Comparison of ENCODE assay signal across 11 mouse cellular contexts in genomic region chr8:72349838-72350237, GRCm38 (mm10). TPM values are rescaled to one million over a fixed set of nuclear protein-coding genes. Genes with fewer than 3 reads are reported as not detected.
A peak's percentile ranks its signal among the peaks of the same experiment; 100 is the strongest.
DNase-seq lines count a peak whose midpoint lies in the region; ATAC-seq and TF ChIP-seq lines count a peak whose summit lies in the region.
"Had no signal": no experiment of that assay in that cellular context is flagged by ENCODE, and none has a peak within 500 bp of the region (broad histone marks: within the 10 kb centered on the region; RNA-seq: fewer than 3 reads in every experiment).

No protein-coding gene starts in this region.

- no peak overlapping the region for H3K9ac ChIP-seq in heart, embryonic 13.5 days
- H3K9ac ChIP-seq in ES-E14 (ENCODE audit: insufficient read depth, low read depth, low read length, poor library complexity, severe bottlenecking): no peak overlapping the region
- H3K9ac ChIP-seq in kidney, embryonic 15.5 days: no peak overlapping the region
- no peak overlapping the region for H3K9ac ChIP-seq in neural tube, embryonic 15.5 days (replicated peaks)
- H3K9ac ChIP-seq: limb, embryonic 12.5 days had no signal

- intact Hi-C loops in heart, postnatal 36 days (cut with DNase I): no loop called here

- in situ Hi-C loops in ES-E14 (cut with MboI; ENCODE audit: low sequenced_read_pairs in 2 of 2, unreplicated experiment in 2 of 2): no loop called here

- ATAC-seq in heart, embryonic 13.5 days (ENCODE audit: extremely low read depth, insufficient number of reproducible peaks, low FRiP score, low TSS enrichment): no peak
- ATAC-seq in megakaryocyte, adult 5-6 weeks (ENCODE audit: poor library complexity, severe bottlenecking): peak; percentile 38
- ATAC-seq in kidney, embryonic 15.5 days (replicated peaks; ENCODE audit: low FRiP score): no peak
- ATAC-seq in neural tube, embryonic 15.5 days (ENCODE audit: low FRiP score): no peak

- WGBS in heart, embryonic 13.5 days: 88% methylated on average over 9 of the region's 9 CpGs
- WGBS in kidney, embryonic 15.5 days: 88% methylated on average over 9 of the region's 9 CpGs
- WGBS in neural tube, embryonic 15.5 days: 93% methylated on average over 9 of the region's 9 CpGs

- H3K36me3 ChIP-seq in heart, embryonic 13.5 days: peaks cover 64% of the 10 kb centered on the region
- peaks cover 8% of the 10 kb centered on the region; the same call in 1 of the 2 replicates for H3K36me3 ChIP-seq in ES-E14 (ENCODE audit: control insufficient read depth, insufficient read depth, low read length, poor library complexity, severe bottlenecking)
- H3K36me3 ChIP-seq in kidney, embryonic 15.5 days: peaks cover 48% of the 10 kb centered on the region
- peaks cover 55% of the 10 kb centered on the region for H3K36me3 ChIP-seq in neural tube, embryonic 15.5 days

- peak overlapping the region; percentile 41 for H3K27ac ChIP-seq in heart, embryonic 13.5 days (replicated peaks)
- H3K27ac ChIP-seq in ES-E14 (ENCODE audit: insufficient read depth, low read depth, low read length, poor library complexity, severe bottlenecking): no peak overlapping the region
- no peak overlapping the region for H3K27ac ChIP-seq in kidney, embryonic 15.5 days
- no peak overlapping the region for H3K27ac ChIP-seq in neural tube, embryonic 15.5 days (replicated peaks)
- H3K27ac ChIP-seq: limb, embryonic 12.5 days had no signal

- peaks cover 42% of the 10 kb centered on the region for H3K4me1 ChIP-seq in heart, embryonic 13.5 days
- peaks cover 13 to 18% of the 10 kb centered on the region in 2 experiments for H3K4me1 ChIP-seq in ES-E14 (ENCODE audit: control insufficient read depth in 2 of 2, insufficient read depth in 2 of 2, low read length in 2 of 2, poor library complexity in 1 of 2)
- H3K4me1 ChIP-seq in kidney, embryonic 15.5 days: peaks cover 18% of the 10 kb centered on the region
- H3K4me1 ChIP-seq in neural tube, embryonic 15.5 days: no peaks in the 10 kb centered on the region
- H3K4me1 ChIP-seq: limb, embryonic 12.5 days had no signal

- H3K27me3 ChIP-seq in heart, embryonic 13.5 days (replicated peaks): no peaks in the 10 kb centered on the region
- no peaks in the 10 kb centered on the region for H3K27me3 ChIP-seq in kidney, embryonic 15.5 days
- no peaks in the 10 kb centered on the region for H3K27me3 ChIP-seq in neural tube, embryonic 15.5 days (replicated peaks)
- H3K27me3 ChIP-seq: limb, embryonic 12.5 days had no signal

- DNase-seq in heart, postnatal 36 days: no peak
- DNase-seq in 416B (ENCODE audit: low read depth): peak; percentile 23
- DNase-seq in ES-E14 (ENCODE audit: low read depth, low spot score): no peak
- no peak for DNase-seq in adipocyte (ENCODE audit: low spot score)
- DNase-seq: kidney, adult 8-10 months; lung, postnatal 14 days had no signal

- no peak overlapping the region for H3K4me2 ChIP-seq in heart, embryonic 13.5 days
- H3K4me2 ChIP-seq in kidney, embryonic 15.5 days: no peak overlapping the region
- H3K4me2 ChIP-seq in neural tube, embryonic 15.5 days: no peak overlapping the region
- H3K4me2 ChIP-seq: limb, embryonic 12.5 days had no signal

- H3K9me3 ChIP-seq in heart, embryonic 13.5 days: no peaks in the 10 kb centered on the region
- H3K9me3 ChIP-seq in ES-E14 (ENCODE audit: control insufficient read depth, insufficient read depth, low read depth, low read length): no peaks in the 10 kb centered on the region
- no peaks in the 10 kb centered on the region for H3K9me3 ChIP-seq in kidney, embryonic 15.5 days (replicated peaks)
- no peaks in the 10 kb centered on the region for H3K9me3 ChIP-seq in neural tube, embryonic 15.5 days (replicated peaks)
- H3K9me3 ChIP-seq: limb, embryonic 12.5 days had no signal

- H3K4me3 ChIP-seq in heart, embryonic 13.5 days: no peak overlapping the region
- H3K4me3 ChIP-seq in ES-E14 (ENCODE audit: insufficient read depth in 1 of 2, low read depth in 1 of 2, low read length in 2 of 2, poor library complexity in 1 of 2, severe bottlenecking in 1 of 2): no peak overlapping the region
- no peak overlapping the region for H3K4me3 ChIP-seq in kidney, embryonic 15.5 days (replicated peaks)
- no peak overlapping the region for H3K4me3 ChIP-seq in neural tube, embryonic 15.5 days (replicated peaks)
- H3K4me3 ChIP-seq: limb, embryonic 12.5 days had no signal

TF ChIP-seq in ES-E14, 5 proteins besides CTCF, POLR2A, EP300 and RAD21:
- TF ChIP-seq HCFC1 (IDR thresholded peaks at IDR 0.05; ENCODE audit: borderline replicate concordance, insufficient read depth, low read length) (no peak), ZC3H11A (IDR thresholded peaks at IDR 0.05; ENCODE audit: borderline replicate concordance, low read depth, low read length) (no peak), ZNF384 (IDR thresholded peaks at IDR 0.05; ENCODE audit: low read depth, low read length) (peak; percentile 50; the same call in 1 of the 2 replicates)
TF ChIP-seq in ES-E14: peak in this region for 1.

RNA-seq across cellular contexts. Expression of gene Klf2, which starts 31.0 kb away (rescaled TPM):
- polyA plus RNA-seq in heart, embryonic 13.5 days (2015; fragmentation: Nextera tagmentation; extraction: Ambion mirVana): 14.2 and 15.1 TPM in 2 replicates
- total RNA-seq in heart, postnatal 36 days (2021): 10 to 100 TPM; 42.2 to 97.6 TPM
- total RNA-seq in ES-E14 (2012; rRNA removed): 55.0 and 58.5 TPM in 2 replicates
- 70.6 and 72.1 TPM in 2 replicates for total RNA-seq in megakaryocyte, adult 5-6 weeks (2015)
- total RNA-seq in megakaryocyte, adult 5-6 weeks (2017): 18.9 and 25.5 TPM in 2 replicates
- polyA plus RNA-seq in kidney, embryonic 15.5 days (2015; fragmentation: Nextera tagmentation; extraction: Ambion mirVana): 12.6 and 14.0 TPM in 2 replicates
- 6.7 and 7.9 TPM in 2 replicates for polyA plus RNA-seq in neural tube, embryonic 15.5 days (2015; fragmentation: Nextera tagmentation; extraction: Ambion mirVana)

RNA-seq across cellular contexts. Expression of gene Gm10282, which starts 44.8 kb away (rescaled TPM):
- polyA plus RNA-seq in heart, embryonic 13.5 days (2015; fragmentation: Nextera tagmentation; extraction: Ambion mirVana): 15.9 and 19.4 TPM in 2 replicates
- total RNA-seq in heart, postnatal 36 days (2021): 10 to 100 TPM in 1 of 2 experiments, 1 to 10 TPM in 1; 6.9 to 10.2 TPM
- 13.0 and 21.2 TPM in 2 replicates for total RNA-seq in ES-E14 (2012; rRNA removed)
- 40.0 and 43.6 TPM in 2 replicates for total RNA-seq in megakaryocyte, adult 5-6 weeks (2015)
- 40.6 and 43.1 TPM in 2 replicates for total RNA-seq in megakaryocyte, adult 5-6 weeks (2017)
- 29.0 and 30.3 TPM in 2 replicates for polyA plus RNA-seq in kidney, embryonic 15.5 days (2015; fragmentation: Nextera tagmentation; extraction: Ambion mirVana)
- 10.9 and 13.0 TPM in 2 replicates for polyA plus RNA-seq in neural tube, embryonic 15.5 days (2015; fragmentation: Nextera tagmentation; extraction: Ambion mirVana)
